Mouse (Mus musculus) brown adipose tissue, adult 24 weeks (tissue): ENCODE measurements at regions not wholly inside any gene's neighbourhood (a gene's known extent, or its start where the extent isn't known, plus 50 kb on each side); places are given as distances from the start of the nearest gene placed in this dataset.

Experiments
- H3K27ac ChIP-seq: fragments of 200-500 bp; replicated peaks from 2 replicates; pipeline ENCODE4 v1.5.1; 2012; ENCODE audit warnings: low read depth, mild to moderate bottlenecking, low read length
- H3K4me1 ChIP-seq: fragments of 200-500 bp; 2 replicates; pipeline ENCODE4 v1.6.1; 2012; ENCODE audit warnings: low read length, mixed read lengths; ENCODE audit not compliant: control insufficient read depth, insufficient read depth, insufficient read length
- H3K4me3 ChIP-seq: fragments of 200-500 bp; 2 replicates; pipeline ENCODE4 v1.5.1; 2012; ENCODE audit warnings: low read depth, mild to moderate bottlenecking, low read length, moderate library complexity; ENCODE audit not compliant: insufficient read depth

- no peaks in the 10 kb centered on the region for H3K4me1 ChIP-seq
- no peak overlapping the region for H3K4me3 ChIP-seq
- no peak overlapping the region for H3K27ac ChIP-seq
Observed at GRCm38 (mm10) chr14:46172875-46173324, 206.3 kb upstream of the Gm15217 start.

GRCm38 (mm10) chr14:46174386-46174785 lies 204.8 kb upstream of the Gm15217 start:
- H3K27ac ChIP-seq, result no peak overlapping the region
- H3K4me3 ChIP-seq, result no peak overlapping the region
- no peaks in the 10 kb centered on the region for H3K4me1 ChIP-seq

GRCm38 (mm10) chr14:46175291-46176216 lies 203.7 kb upstream of the Gm15217 start:
- Histone ChIP-seq H3K4me1 (no peaks in the 10 kb centered on the region), H3K27ac (no peak overlapping the region), H3K4me3 (no peak overlapping the region)

- Histone ChIP-seq H3K4me3 (no peak overlapping the region), H3K4me1 (no peaks in the 10 kb centered on the region), H3K27ac (no peak overlapping the region)
Observed at GRCm38 (mm10) chr14:46179024-46179423, 200.2 kb upstream of the Gm15217 start.

GRCm38 (mm10) chr14:46191639-46192399 lies 187.4 kb upstream of the Gm15217 start:
- H3K4me3 ChIP-seq, result no peak overlapping the region
- H3K4me1 ChIP-seq, result no peaks in the 10 kb centered on the region
- H3K27ac ChIP-seq, result no peak overlapping the region

GRCm38 (mm10) chr14:46193577-46193976 lies 185.6 kb upstream of the Gm15217 start:
- H3K27ac ChIP-seq, result no peak overlapping the region
- H3K4me3 ChIP-seq, result no peak overlapping the region

GRCm38 (mm10) chr14:46195939-46196338 lies 183.3 kb upstream of the Gm15217 start:
- Histone ChIP-seq H3K4me3 (no peak overlapping the region), H3K27ac (no peak overlapping the region), H3K4me1 (no peaks in the 10 kb centered on the region)

More at GRCm38 (mm10) chr14:46193577-46193976, 185.6 kb upstream of the Gm15217 start:
- no peaks in the 10 kb centered on the region for H3K4me1 ChIP-seq

- Histone ChIP-seq H3K27ac (no peak overlapping the region), H3K4me3 (no peak overlapping the region), H3K4me1 (no peaks in the 10 kb centered on the region)
Observed at GRCm38 (mm10) chr14:46202818-46203217, 176.4 kb upstream of the Gm15217 start.

- no peak overlapping the region for H3K27ac ChIP-seq
- no peak overlapping the region for H3K4me3 ChIP-seq
- no peaks in the 10 kb centered on the region for H3K4me1 ChIP-seq
Observed at GRCm38 (mm10) chr14:46220483-46220882, 158.7 kb upstream of the Gm15217 start.

- Histone ChIP-seq H3K4me1 (no peaks in the 10 kb centered on the region), H3K27ac (no peak overlapping the region), H3K4me3 (no peak overlapping the region)
Observed at GRCm38 (mm10) chr14:46221897-46222669, 157.1 kb upstream of the Gm15217 start.

- Histone ChIP-seq H3K27ac (no peak overlapping the region), H3K4me3 (no peak overlapping the region), H3K4me1 (no peaks in the 10 kb centered on the region)
Observed at GRCm38 (mm10) chr14:46223008-46223407, 156.2 kb upstream of the Gm15217 start.

- Histone ChIP-seq H3K27ac (no peak overlapping the region), H3K4me1 (no peaks in the 10 kb centered on the region), H3K4me3 (no peak overlapping the region)
Observed at GRCm38 (mm10) chr14:46224421-46224950, 154.7 kb upstream of the Gm15217 start.

- Histone ChIP-seq H3K4me3 (no peak overlapping the region), H3K27ac (no peak overlapping the region)
Observed at GRCm38 (mm10) chr14:46225851-46226608, 153.2 kb upstream of the Gm15217 start.

GRCm38 (mm10) chr14:46234040-46234439 lies 145.2 kb upstream of the Gm15217 start:
- no peak overlapping the region for H3K27ac ChIP-seq
- H3K4me1 ChIP-seq, result no peaks in the 10 kb centered on the region
- no peak overlapping the region for H3K4me3 ChIP-seq

More at GRCm38 (mm10) chr14:46225851-46226608, 153.2 kb upstream of the Gm15217 start:
- H3K4me1 ChIP-seq, result no peaks in the 10 kb centered on the region
